Mouse (Mus musculus): ENCODE results near the gene Urgcp. TPM values are rescaled to one million over a fixed set of nuclear protein-coding genes. Genes with fewer than 3 reads are reported as not detected.
A peak's percentile ranks its signal among the peaks of the same experiment; 100 is the strongest.

Urgcp gene
- total RNA-seq, 2 experiments from 2014 or later = 32.7 to 38.4 TPM

- intact Hi-C loops (cut with DNase I; ENCODE audit: low total_unique reads) = no loop called here
- DNase-seq = peak; percentile 96
These were observed 26.2 kb upstream of the Urgcp start, which contains the start of gene Dbnl for GRCm38 (mm10) chr11:5788056-5789014. Gene Dbnl, plus strand, starts transcription at chr11:5788488.

- no peak for DNase-seq
- intact Hi-C loops (cut with DNase I; ENCODE audit: low total_unique reads) = no loop called here
These were observed 25.5 kb upstream of the Urgcp start for GRCm38 (mm10) chr11:5787671-5788055.

GRCm38 (mm10) chr11:5785732-5786131, 23.6 kb upstream of the Urgcp start:
- intact Hi-C loops (cut with DNase I; ENCODE audit: low total_unique reads) = no loop called here

GRCm38 (mm10) chr11:5782199-5782944, 20.2 kb upstream of the Urgcp start:
- no peak for DNase-seq
- intact Hi-C loops (cut with DNase I; ENCODE audit: low total_unique reads) = no loop called here

More at GRCm38 (mm10) chr11:5785732-5786131, 23.6 kb upstream of the Urgcp start:
- DNase-seq = no peak

GRCm38 (mm10) chr11:5780035-5780499, 17.9 kb upstream of the Urgcp start:
- no peak for DNase-seq
- intact Hi-C loops (cut with DNase I; ENCODE audit: low total_unique reads) = no loop called here

GRCm38 (mm10) chr11:5778481-5778880, 16.3 kb upstream of the Urgcp start:
- no peak for DNase-seq
- intact Hi-C loops (cut with DNase I; ENCODE audit: low total_unique reads) = no loop called here

GRCm38 (mm10) chr11:5766019-5766418, 3.8 kb upstream of the Urgcp start:
- no peak for DNase-seq
- intact Hi-C loops (cut with DNase I; ENCODE audit: low total_unique reads) = no loop called here

- intact Hi-C loops (cut with DNase I; ENCODE audit: low total_unique reads) = no loop called here
- no peak for DNase-seq
These were observed 432 bp upstream of the Urgcp start for GRCm38 (mm10) chr11:5762633-5762982.

- no peak for DNase-seq
- intact Hi-C loops (cut with DNase I; ENCODE audit: low total_unique reads) = no loop called here
These were observed 8.4 kb downstream of the Urgcp start for GRCm38 (mm10) chr11:5753755-5754154.

- no peak for DNase-seq
- intact Hi-C loops (cut with DNase I; ENCODE audit: low total_unique reads) = no loop called here
These were observed 17.2 kb downstream of the Urgcp start for GRCm38 (mm10) chr11:5744951-5745350.

- no peak for DNase-seq
- intact Hi-C loops (cut with DNase I; ENCODE audit: low total_unique reads) = no loop called here
These were observed 20.1 kb downstream of the Urgcp start for GRCm38 (mm10) chr11:5742106-5742505.

GRCm38 (mm10) chr11:5740965-5741627, 21.1 kb downstream of the Urgcp start:
- intact Hi-C loops (cut with DNase I; ENCODE audit: low total_unique reads) = no loop called here
- DNase-seq = peak; percentile 83

GRCm38 (mm10) chr11:5740599-5740964, 21.6 kb downstream of the Urgcp start:
- peak; percentile 40 for DNase-seq
- intact Hi-C loops (cut with DNase I; ENCODE audit: low total_unique reads) = no loop called here

- DNase-seq = no peak
- intact Hi-C loops (cut with DNase I; ENCODE audit: low total_unique reads) = no loop called here
These were observed 22.3 kb downstream of the Urgcp start for GRCm38 (mm10) chr11:5739846-5740245.

- intact Hi-C loops (cut with DNase I; ENCODE audit: low total_unique reads) = no loop called here
- no peak for DNase-seq
These were observed 23.1 kb downstream of the Urgcp start for GRCm38 (mm10) chr11:5738888-5739632.

GRCm38 (mm10) chr11:5737137-5737536, 25.0 kb downstream of the Urgcp start:
- intact Hi-C loops (cut with DNase I; ENCODE audit: low total_unique reads) = no loop called here
- no peak for DNase-seq

GRCm38 (mm10) chr11:5734323-5734722, 27.9 kb downstream of the Urgcp start:
- DNase-seq = no peak
- intact Hi-C loops (cut with DNase I; ENCODE audit: low total_unique reads) = no loop called here

GRCm38 (mm10) chr11:5732401-5732800, 29.8 kb downstream of the Urgcp start:
- DNase-seq = no peak
- intact Hi-C loops (cut with DNase I; ENCODE audit: low total_unique reads) = no loop called here

GRCm38 (mm10) chr11:5729582-5729981, 32.6 kb downstream of the Urgcp start:
- DNase-seq = no peak
- intact Hi-C loops (cut with DNase I; ENCODE audit: low total_unique reads) = no loop called here
